Mouse (Mus musculus) right cerebral cortex, postnatal 14 days (tissue): ENCODE data around the gene Txndc8.

Source experiments
- DNase-seq: peaks from one replicate; pipeline ENCODE4 v3.0.0; 2022

Txndc8 gene

GRCm38 (mm10) chr4:58009024-58009423 lies at the start of gene Txndc8:
Txndc8 (minus strand) TSS chr4:58009124.
- no peak for DNase-seq

- no peak for DNase-seq
Observed at GRCm38 (mm10) chr4:58055653-58056052, 46.7 kb upstream of the Txndc8 start.

- no peak for DNase-seq
Observed at GRCm38 (mm10) chr4:58054441-58054840, 45.5 kb upstream of the Txndc8 start.

GRCm38 (mm10) chr4:58050746-58051145 lies 41.8 kb upstream of the Txndc8 start:
- DNase-seq, result no peak

DNA sequence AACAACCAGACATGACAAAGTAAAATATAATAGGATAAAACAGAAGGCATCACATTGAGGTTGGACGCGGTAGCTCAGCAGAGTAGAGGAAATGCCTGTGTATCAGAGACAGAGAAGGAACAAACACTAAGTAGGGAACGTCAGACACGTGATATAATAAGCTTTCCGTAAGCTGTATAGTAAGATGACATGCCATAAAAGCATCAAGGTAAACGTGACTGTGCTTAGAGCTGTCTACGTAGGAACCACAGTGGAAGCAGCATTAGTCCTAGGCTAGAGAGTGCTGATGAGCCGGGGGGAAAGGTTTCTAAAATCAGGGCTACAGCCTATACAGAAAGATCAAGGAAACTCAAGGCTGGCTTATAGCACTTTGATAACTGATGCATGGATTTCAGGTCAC lies 41.4 kb upstream of the Txndc8 start:
- no peak for DNase-seq

DNA sequence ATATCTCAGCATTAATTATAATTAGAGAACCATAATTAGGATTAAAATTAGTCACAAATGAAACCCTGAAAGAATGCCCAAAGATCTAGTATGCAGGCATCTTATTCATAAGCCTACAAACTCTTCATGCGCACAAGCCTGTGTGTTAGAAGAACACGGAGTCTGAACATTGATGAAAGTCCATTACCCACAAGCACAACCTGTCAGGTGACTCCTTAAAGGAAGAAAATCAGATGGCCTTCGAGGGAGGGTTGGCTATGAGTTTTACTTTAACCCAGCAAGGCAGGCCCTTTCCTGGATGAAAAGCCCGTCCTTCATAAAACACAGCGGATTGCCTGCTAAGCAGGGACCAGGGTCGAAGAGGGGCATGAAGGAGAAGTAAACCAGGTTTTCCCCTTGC lies 35.9 kb upstream of the Txndc8 start:
- no peak for DNase-seq

GRCm38 (mm10) chr4:58044356-58044755 lies 35.4 kb upstream of the Txndc8 start:
- no peak for DNase-seq

DNA sequence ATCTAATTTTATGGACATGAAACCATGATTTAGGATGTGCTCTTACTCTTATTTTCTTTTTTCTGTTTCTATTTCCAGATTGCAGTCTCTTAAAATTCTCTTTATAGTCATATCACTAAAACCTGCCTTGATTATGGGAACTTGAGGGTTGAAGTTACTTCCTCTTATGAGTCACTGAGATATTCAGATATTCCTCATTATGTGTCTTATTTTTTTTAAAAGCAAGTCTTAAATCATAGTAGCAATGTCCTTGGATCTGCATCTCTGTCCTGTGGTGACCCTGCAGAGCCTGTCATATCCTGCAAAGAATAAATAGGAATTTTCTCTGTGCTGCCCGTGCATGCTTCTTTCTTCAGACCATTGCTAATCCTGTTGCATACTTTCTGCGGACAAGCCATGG lies 31.2 kb upstream of the Txndc8 start:
- DNase-seq, result no peak

DNA sequence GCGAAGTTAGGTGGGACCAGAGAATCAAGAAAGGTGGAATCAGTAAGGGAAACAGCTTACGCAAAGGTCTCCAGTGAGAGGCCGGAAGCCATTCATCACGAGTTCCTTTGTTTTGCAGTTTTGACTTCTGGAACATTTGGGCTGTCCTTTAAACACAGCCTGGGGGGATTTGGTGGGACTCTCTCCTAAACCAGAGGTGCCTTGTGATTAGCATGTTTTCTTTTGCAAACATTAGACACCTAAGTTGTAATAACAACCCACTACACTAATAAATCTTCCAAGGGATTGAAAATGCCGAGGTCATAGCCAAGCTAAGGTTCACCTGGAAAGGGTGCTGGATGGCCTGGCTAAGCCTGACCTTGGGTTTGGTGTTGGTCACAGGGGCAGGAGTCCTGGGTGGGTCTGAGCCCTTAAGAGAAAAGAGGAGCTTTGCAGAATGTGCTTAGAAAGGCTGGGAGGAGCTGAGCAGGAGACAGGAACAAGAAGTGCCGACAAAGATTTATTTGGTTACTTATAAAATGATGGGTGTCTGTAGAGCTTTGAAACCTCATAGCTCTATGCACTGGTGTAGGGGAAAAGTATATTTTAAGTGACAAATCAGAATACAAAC lies 28.3 kb upstream of the Txndc8 start:
- DNase-seq, result no peak

- DNase-seq, result no peak
Observed at GRCm38 (mm10) chr4:58034663-58035062, 25.7 kb upstream of the Txndc8 start.

GRCm38 (mm10) chr4:58032714-58033113 lies 23.8 kb upstream of the Txndc8 start:
- no peak for DNase-seq

GRCm38 (mm10) chr4:58003501-58003900 lies 5.4 kb downstream of the Txndc8 start:
- DNase-seq, result no peak

- DNase-seq, result no peak
Observed at GRCm38 (mm10) chr4:57991425-57991824, 17.5 kb downstream of the Txndc8 start.

DNA sequence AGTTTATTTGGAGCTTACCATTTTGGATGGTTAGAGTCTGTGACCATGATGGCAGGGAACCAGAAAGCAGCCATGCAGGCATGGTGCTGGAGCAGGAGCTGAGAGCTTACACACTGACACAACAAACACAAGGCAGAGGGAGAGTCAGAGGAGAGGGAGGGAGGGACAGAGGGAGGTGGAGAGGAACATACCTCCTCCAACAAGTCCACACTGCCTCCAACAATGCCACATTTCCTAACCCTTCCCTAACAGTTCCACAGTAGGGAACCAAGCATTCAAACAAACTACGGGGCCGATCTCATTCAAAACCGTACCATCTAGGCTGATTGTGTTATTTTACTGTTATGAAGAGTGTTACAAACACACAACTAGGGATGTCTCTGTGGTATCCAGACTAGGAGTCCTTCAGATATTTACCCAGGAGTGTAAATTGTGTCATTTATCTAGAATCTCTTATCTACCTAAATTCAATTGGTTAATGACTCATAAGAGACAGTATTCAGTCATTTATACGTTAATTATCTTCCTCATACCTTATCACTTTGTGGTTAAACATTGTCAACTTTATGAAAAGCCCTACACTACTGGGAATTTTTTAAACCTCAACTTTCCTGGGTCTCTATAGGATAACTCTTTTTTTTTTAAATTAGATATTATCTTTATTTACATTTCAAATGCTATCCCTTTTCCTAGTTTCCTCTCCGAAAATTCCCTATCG lies 34.4 kb downstream of the Txndc8 start:
- no peak for DNase-seq

GRCm38 (mm10) chr4:57973592-57974268 lies 35.2 kb downstream of the Txndc8 start:
- no peak for DNase-seq

GRCm38 (mm10) chr4:57970285-57970684 lies 38.6 kb downstream of the Txndc8 start:
- no peak for DNase-seq

DNA sequence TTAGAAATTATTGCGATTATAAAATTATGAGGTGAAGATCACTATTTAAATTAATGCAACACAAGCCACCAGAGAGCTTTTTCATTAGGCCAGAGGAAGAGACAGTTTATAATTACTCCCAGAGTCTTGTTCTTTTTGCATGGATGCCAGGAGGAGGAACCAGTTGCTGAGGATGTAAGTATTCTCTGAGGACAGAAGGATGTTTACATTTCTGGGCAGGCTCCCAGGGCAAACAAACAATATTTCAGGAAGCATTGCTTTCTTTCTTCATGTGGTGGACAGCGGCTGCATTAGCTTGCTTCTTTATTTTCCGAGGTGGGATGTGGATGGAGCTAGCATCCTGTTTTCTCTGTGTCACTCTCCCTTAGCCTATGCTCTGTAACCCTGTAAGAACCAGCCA lies 41.7 kb downstream of the Txndc8 start:
- DNase-seq, result no peak

- no peak for DNase-seq
Observed at GRCm38 (mm10) chr4:57965516-57965915, 43.4 kb downstream of the Txndc8 start.

DNA sequence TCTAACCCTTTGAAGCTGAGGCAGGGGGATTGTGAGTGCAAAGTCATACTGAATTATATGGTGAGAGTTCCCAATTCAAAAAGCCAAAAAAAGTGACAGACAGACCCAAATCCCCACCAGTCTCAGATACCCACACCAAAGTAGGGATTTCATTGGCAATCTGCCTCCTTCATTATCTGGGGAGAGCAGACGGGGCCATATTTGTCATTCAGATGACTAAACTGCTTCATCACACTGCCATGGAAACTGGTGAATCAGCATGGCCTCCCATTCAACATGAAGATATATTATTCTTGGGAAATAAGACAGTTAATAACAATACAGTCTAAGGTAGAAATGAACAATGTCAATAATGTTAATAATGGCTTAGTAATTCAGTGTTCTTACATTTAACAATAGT lies 44.8 kb downstream of the Txndc8 start:
- DNase-seq, result no peak

- no peak for DNase-seq
Observed at GRCm38 (mm10) chr4:57959056-57959455, 49.9 kb downstream of the Txndc8 start.

- no peak for DNase-seq
Observed at GRCm38 (mm10) chr4:57958098-57958497, 50.8 kb downstream of the Txndc8 start.

DNA sequence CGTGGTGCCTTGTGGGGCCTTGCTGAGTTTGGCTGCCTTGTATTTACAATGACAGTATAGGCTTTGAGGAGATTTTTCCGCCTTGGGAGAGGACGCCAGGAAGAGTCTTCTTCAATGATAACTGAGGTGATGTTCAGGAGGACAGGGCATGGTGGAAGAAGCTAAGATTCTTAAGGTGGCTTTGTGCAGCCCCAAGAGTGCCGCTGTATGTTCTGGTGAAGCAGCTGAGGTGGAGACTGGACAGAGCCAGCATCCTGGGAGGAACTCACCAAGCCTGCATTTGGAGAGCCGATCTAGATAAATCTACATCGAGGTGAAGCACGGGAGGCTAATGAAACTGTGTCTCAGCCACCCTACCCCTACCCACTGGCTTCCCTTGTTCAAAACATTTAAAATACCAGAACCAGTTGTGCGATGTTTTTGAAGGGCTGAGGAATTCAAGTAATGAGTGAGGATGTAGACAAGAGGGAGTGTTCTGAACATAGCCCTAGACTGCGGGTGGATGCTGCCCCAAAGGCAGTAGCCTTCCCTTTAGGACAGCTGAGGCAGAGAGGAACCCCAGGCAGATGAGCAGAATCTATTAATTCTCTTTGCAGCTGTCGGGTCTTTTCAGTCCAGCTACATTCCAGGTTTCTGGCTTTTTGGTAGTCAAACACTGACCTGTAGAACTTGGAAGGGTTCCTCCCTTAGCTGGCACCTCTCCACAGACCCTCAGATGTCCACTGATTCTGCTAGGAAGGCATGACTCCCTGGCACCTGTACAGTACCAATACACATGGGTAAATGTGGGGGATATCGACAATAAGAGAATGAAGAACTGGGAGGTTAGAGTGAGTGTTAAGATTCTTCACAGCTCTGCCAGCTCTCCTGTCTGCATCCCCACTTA lies 51.5 kb downstream of the Txndc8 start:
- no peak for DNase-seq
